Mouse (Mus musculus): ENCODE results near the gene Prpf6. TPM values are rescaled to one million over a fixed set of nuclear protein-coding genes. Genes with fewer than 3 reads are reported as not detected.

Gene Prpf6
- total RNA-seq, 2 experiments from 2014 or later: 48.3 to 51.3 TPM

DNA sequence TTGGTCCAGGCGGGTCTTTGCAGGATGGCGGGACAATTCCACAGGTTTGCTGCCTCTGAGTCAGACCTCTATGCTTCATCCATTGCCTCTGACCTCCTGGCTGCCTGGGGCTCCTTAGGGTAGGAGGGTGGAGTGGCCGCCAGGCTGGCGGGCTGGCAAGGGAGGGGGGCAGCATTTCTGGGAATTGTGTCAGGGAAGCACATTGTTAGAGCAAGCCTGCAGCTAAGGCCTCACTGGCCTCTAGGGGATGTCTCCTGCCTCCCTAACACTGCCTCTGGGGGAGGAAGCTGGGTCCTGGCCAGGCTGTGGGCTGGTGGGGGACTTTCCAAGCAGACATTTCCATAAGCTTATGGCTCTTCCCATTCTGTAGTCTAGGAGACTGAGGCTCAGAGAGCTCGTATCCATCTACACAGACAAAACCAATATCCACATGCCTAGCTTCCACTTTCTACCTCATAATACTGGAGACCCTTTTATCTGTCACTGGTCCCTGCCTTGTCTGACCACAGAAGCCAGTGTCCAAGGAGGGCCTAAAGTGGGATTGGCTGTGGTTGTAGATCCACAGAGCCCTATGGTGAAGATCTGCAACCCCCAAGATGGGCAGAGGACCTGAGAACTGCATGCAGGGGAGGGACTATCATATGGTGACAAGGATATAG lies 85.6 kb downstream of the Prpf6 start:
- intact Hi-C loops (cut with DNase I): loop anchor here (5.0 kb wide), 1 partner anchor 55 kb away; no protein-coding TSS in a partner anchor
- DNase-seq (ENCODE audit: low spot score in 2 of 2): no peak

DNA sequence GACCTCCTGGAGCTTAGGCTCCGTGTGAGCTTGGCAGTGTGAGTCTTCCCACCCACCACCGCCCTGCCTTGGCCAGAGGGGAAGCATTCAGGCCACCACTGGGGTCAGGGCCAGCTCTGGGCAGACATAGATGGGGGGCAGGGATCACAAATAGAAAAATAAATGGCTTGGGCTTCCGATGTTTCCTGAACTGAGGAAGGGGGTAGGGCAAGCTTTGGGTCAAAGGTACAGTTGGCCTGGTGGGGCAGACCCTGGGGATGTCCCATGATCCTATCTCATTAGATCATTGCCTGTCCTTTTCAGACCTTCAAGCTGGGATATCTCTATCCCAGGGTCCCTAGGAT lies 86.1 kb downstream of the Prpf6 start:
- intact Hi-C loops (cut with DNase I): loop anchor here (5.0 kb wide), 1 partner anchor 55 kb away; no protein-coding TSS in a partner anchor
- no peak for DNase-seq (ENCODE audit: low spot score in 2 of 2)

DNA sequence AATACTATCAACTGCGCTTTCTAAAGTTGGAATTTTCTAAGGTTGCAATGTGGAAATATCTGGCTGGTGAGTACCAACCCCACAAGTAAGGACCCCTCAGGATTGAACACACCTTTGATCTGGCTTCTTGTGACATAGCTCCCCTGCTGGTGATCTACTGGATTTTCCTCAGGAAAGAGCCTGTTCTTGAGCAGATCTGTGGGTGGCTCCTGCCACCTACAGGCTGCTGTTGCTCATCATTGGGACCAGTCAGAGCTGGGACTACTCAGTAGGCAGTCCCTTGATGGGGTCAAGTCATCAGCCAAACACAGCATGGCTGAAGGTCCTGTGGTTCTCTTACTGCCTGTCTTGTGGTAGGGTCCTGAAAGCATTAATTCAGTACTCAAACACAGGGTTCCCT lies 87.1 kb downstream of the Prpf6 start:
- intact Hi-C loops (cut with DNase I): loop anchor here (1.0 to 5.0 kb wide), 2 partner anchors 19 to 56 kb away; no protein-coding TSS in a partner anchor
- DNase-seq (ENCODE audit: low spot score in 2 of 2): peak; percentile 82 to 92

DNA sequence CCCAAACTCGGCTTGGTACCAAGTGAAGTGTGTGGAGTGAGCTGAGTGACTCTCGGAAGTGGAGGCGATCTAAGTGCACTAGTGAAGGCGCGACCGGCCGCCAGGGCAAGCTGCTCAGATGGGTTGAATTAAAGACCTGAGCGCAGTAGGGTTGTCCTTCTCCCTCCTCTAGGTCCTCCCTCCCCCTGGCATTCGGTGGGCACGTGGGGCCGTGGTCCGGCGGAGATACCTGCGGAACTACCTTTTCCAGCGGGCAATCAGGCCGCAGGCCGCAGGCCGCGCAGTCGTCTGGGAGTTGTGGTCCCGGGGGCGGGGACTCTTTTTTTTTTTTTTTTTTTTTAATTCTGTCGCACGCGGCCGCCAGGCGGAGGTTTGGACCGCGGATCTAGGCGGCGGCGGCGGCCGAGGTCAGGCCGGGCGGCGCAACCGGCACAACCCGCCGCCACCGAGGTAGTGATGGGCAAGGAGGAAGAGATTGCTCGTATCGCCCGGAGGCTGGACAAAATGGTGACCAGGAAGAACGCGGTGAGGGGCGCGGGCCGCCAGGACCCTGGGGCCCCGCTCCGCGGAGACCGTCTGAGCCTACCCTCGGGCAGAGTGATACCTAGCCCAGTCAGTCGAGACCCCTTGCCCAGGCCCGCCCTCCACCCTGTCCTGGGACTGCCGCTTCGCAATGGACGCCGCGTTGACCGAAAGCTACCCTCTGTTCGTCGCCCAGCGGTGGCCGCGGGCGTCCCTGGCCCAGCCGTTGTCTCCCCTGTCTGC lies 88.5 kb downstream of the Prpf6 start, which contains the start of gene Tcea2:
Gene Tcea2 (plus strand): TSS at position 360 of the 765 bp plus-strand sequence.
- intact Hi-C loops (cut with DNase I): loop anchor here (1.0 to 5.0 kb wide), 2 partner anchors 21 to 58 kb away; no protein-coding TSS in a partner anchor
- DNase-seq (ENCODE audit: low spot score in 2 of 2): peak; percentile 45 to 68

DNA sequence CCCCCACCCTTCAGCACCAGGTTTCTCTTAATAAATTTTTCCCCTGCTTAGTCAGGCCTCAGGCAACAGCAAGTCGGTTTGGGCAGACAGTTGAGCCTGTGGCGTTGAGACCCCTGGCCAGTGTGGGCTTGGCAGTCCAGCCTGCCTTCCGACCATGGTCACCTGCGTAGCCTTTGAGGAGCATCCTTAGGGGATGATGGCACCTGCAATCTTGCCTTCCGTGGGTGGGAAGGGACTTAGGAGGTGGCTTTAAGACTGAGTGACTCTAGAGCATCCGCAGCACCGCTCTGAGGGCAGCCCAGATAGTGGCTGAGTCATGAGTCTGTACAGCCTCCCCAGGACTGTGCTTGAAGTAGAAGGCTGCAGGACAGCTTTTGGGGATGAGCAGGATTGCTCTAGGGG lies 89.0 kb downstream of the Prpf6 start:
- intact Hi-C loops (cut with DNase I): no loop called here
- DNase-seq (ENCODE audit: low spot score in 2 of 2): no peak

DNA sequence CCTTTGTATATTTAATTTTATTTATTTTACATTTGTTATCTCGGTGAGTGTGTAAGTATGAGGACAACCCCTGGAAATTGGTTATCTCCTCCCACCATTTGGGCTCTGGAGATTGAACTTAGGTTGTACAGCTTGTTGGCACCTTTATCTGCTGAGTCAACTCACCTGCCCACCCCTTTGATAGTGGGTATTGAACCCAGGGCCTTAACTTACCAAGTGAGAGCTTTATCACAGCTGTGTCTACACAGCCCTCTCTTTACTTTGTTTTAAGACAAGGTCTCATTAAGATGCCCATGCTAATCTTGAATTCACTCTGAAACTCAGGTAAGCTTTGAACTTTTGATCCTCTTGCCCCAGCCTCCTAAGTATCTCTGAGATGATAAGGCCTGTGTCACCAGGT lies 90.3 kb downstream of the Prpf6 start:
- no peak for DNase-seq (ENCODE audit: low spot score in 2 of 2)
- intact Hi-C loops (cut with DNase I): no loop called here

DNA sequence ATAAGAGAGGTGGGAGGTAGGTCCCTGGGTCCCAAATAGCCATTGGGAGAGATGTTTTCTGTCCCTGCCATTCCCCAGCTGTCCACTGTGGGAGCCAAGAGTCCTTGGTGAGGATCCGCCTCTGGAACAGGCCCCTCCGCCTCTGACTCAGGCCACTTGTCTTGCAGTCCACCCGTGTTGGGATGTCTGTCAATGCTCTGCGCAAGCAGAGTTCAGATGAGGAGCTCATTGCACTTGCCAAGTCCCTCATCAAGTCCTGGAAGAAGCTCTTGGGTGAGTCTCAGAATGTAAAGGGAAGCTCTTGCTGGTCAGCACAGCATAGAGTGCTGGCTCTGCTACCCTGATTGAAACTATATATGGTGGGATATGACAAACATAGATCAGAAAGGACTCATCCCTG lies 91.7 kb downstream of the Prpf6 start:
- intact Hi-C loops (cut with DNase I): no loop called here
- no peak for DNase-seq (ENCODE audit: low spot score in 2 of 2)

DNA sequence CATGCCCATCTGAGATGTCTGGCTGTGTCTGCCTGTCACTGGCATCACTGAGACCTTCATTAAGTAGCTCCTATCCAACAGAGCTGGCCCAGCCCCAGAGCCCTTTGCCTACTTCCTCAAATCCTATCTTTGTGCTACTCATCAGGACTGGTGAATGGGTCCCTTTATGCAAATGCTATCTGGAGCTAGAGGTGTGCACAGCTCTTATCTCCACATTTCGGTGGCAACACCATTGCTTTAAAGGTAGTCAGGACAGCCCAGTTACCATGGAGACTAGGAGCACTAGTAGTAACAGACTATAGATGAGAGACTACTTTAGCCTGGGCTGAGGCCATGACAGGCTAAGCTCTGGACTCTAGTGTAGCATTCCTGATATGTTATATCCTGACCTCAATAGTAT lies 93.0 kb downstream of the Prpf6 start:
- DNase-seq (ENCODE audit: low spot score in 2 of 2): no peak
- intact Hi-C loops (cut with DNase I): no loop called here

DNA sequence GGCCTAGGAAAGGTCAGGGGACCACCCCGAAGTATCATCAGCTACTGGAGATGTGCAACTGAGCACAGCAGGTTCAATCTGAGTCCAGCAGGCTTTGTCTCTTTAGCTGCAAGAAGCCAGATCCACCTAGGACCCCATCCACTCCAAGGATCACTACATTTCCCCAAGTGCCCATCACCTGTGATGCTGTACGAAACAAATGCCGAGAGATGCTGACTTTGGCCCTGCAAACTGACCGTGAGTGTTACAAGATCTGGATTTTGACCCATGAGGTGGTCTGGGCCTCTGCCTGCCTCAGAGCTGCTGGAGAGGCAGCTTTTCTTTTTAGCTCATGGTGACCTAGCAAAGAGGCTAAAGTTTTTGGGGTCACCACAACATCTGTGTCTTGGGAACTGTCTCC lies 94.0 kb downstream of the Prpf6 start:
- no peak for DNase-seq (ENCODE audit: low spot score in 2 of 2)
- intact Hi-C loops (cut with DNase I): no loop called here

DNA sequence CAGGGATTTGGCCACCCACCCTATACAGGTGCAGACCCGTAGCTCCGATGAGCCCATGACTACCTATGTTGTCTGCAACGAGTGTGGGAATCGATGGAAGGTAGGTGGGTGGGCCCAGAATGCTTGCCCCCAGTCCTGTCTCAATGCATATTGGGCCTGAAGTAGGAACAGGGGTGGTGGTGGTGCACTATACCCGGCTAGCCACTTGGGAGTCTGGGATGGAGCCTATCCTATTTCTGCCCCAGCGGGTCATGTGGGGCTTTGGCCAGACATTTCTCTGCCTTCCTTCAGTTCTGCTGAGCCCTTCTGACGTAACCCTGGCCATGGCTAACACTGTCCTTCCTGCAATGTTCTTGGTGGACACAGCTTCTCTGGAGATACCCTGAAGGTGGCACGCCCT lies 95.9 kb downstream of the Prpf6 start:
- intact Hi-C loops (cut with DNase I): no loop called here
- DNase-seq (ENCODE audit: low spot score in 2 of 2): no peak

DNA sequence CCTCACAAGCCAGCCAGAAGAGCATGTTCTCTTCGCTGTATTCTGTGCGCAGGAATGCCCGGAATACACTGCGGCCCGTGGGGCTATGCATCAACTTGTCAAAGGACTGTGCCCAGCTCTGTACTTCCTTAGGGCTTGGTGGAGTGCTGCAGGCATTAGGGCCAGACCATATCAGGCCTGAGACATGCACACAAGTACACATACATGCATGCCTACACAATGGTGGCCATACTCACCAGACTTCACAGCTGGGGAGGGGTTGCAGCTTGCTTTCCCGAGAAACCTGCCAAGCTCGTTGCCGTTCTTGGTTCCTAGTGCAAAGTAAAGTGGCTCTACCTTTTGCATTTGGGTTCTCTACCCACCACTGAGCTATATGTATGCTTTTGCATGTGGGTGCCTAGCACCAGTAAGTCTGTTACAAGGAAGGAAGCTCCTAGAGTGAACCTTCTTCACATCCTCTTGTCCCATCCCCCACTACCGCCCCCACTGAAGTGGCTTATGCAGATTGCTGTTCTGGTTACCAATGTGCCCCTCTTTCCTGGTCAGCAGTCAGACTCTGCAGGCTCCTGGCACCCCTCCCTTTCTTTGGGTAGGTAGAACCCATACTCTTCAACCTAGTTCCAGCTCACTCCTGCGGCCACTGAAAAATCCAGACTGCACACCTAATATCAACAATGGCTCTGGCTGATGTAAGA lies 97.9 kb downstream of the Prpf6 start:
- DNase-seq (ENCODE audit: low spot score in 2 of 2): peak; percentile 34 to 56
- intact Hi-C loops (cut with DNase I): no loop called here

DNA sequence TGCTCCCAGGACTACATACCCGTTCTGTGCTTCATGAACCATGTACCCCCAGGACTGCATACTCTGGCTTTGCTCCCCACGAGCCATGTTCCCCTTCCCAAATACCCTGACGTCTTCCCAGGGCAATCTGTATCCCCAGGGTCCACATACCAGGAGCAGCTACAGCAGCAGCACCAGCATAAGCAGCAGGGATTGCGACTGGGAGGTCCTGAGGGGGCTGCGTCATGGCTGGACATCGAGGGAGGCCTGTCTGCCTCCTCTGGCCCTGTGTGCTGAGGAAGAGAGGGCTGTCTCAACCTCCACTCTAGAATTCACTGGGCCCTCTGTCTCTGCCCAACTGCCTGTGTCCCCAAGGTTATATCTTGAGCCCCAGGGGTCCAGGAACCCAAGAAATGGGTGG lies 99.4 kb downstream of the Prpf6 start:
- intact Hi-C loops (cut with DNase I): no loop called here
- DNase-seq (ENCODE audit: low spot score in 2 of 2): no peak

DNA sequence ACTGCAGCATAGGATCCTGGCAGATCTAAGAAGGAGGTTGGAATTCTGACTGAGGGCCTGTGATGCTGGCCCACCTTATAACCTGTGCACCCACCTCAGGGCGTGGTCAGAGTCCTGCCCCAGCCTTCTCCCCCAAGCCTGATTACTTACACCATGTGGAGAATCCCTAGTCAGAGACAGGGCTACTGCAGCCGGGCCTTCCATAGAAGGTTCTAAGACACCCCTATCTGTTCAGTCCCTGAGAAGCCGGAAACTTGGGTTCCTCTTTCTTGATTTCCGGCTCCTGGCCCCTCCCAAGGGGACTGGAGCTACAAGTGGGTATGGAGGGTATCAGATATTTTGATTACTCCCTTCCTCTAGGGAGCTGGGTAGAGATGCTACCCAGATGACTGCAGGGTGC lies 99.9 kb downstream of the Prpf6 start:
- intact Hi-C loops (cut with DNase I): no loop called here
- DNase-seq (ENCODE audit: low spot score in 2 of 2): no peak

DNA sequence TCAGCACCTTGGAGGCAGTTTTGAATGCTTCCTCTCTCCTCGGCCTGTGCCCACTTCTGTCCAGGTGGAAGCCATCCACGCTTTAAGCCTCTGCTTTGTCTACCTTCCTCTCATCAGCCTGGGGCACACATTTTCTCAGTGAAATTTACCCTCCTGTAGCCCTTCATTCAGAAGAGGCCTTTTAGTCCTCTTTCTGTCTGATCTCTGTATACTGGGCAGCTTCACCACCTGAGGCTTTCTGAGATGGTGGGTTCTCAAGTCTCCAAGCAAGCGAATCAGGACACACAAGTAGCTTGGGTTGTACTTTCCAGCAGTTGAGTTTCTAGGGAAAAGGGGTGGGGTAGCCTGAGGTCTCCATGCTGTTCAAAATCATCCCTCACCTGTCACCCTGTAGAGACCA lies 100.6 kb downstream of the Prpf6 start:
- intact Hi-C loops (cut with DNase I): no loop called here
- DNase-seq (ENCODE audit: low spot score in 2 of 2): no peak

DNA sequence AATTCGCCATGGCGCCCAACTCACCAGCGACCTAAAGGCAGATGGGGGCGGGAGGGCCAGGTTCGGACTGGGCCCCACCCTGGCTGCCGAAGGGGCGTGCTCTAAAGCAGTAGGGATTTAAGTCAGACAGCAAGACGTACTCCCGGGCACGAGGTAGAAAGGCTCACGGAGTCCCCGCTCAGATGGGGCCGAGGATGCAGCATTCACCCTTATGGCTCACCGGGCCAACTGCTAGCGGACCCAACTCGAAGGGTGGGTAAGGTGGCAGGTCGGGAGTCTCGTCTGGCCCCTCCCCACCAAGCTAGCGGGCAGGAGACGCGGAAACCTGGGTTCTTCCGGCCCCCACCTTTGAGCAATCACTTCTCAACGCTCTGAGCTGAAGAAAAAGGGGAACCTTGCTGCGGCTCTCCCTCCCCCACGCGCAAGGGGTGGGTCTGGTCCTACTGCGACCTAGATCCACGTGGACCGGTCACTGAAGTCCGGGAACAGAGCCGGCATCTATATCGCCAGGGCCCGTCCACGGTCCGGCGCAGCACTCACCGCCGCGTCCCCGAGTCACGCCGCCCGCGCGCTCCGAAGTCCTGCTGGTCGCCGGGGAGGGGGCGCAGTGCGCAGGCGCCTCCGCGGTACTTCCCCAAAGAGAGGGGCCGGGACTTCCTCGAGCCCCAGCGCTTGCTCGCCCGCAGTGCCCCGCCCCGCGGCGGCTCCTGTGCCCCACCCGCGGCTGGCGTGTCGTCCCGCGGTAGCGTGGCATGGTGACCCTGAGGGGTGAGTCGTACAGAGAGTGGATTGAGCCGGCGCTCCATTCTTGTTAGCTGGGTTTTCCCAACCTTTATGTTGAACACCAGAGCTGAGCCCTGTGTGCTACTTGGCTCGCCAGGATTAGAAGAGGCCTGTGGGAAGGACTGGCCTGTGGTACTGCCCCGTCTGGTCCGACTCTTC lies 101.9 kb downstream of the Prpf6 start, which contains the start of gene Rgs19:
Gene Rgs19 (minus strand): TSS at position 639 of the 942 bp plus-strand sequence.
- intact Hi-C loops (cut with DNase I): no loop called here
- peak; percentile 66 to 81 for DNase-seq (ENCODE audit: low spot score in 2 of 2)

DNA sequence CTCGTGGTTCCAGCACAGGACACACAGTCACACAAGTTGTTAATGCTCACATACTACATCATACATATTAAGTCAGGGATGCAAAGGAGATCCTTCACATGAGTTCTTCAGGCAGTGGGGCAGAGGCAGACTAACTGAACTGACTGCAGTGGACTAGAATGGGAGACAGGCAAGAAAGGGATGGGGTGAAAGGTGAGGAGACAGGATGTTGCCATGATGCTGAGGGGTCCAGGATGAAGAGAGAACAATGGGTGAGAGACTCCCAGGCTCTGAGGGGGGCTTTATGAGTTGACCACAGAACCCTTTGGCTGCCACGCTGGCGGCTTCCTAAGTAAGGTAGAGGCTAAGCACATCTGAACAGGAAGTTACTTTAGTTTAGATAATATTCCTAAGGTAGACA lies 102.9 kb downstream of the Prpf6 start:
- DNase-seq (ENCODE audit: low spot score in 2 of 2): no peak
- intact Hi-C loops (cut with DNase I): no loop called here

DNA sequence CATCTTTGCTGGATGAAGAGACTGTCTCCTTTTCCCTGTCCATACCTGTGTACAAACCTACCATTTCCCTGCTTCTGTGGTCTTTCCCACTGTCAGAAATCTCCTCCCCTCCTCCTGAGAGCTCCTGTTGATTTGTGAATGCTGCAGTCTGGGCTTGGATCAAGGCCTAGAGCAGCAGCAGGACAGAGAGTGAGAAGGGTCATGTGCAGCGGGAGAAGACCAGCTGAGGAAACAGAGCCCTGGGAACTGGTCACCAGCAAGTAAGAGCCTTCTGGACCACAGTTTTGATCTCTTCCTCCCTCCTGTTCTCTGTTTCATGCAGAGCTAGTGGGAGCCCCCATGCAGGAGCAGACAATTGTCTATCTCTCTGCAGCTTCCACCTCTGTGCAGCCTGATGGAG lies 104.1 kb downstream of the Prpf6 start:
- intact Hi-C loops (cut with DNase I): no loop called here
- no peak for DNase-seq (ENCODE audit: low spot score in 2 of 2)

DNA sequence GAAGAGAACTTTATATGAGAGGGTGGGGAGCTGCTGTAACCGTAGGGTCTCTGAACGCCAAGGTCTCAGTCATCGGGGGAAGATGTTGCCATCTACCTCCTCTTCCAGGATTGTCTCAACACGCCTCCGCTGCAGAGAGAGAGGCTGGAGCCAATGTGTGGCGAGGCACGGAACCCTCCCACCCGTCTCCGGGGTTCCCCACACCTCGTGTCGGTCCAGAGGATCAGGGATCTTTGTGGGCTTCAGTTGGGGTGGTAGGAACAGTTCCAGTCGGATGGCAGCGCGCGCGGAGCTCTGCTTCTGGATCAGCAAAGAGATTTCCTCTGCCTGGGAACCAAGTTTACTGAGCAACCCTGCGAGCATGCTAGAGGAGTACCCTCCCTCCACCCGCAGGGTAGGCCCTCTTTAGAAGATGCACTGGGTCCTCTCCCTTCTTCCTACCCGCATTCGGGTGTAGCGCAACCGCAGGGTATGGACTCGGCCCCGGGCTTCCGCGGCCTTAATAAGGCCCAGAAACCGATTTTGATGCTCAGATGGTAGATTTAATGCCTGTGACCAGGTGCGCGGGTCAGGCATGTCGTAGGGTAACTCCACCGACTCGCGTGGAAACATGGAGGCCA lies 105.2 kb downstream of the Prpf6 start:
- no peak for DNase-seq (ENCODE audit: low spot score in 2 of 2)
- intact Hi-C loops (cut with DNase I): no loop called here

DNA sequence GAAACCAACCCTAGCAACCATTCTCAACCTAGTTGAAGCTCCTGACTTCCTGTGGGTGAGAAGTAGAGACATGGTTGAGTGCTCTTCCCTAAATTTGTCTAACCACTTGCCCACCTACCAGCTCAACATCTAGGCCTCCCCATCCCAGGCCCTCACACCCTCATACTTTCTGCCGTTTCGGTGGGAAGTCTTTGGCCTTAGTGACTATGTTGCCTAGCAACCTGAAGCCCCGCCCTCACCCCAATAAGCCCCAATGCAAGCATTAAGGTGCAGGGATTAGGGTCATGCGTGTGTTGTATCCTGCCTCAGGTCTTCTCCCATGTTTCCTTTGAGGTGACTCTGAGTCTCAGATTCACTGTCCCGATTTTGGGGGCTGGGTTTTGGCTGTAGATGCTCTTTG lies 106.6 kb downstream of the Prpf6 start, which contains the start of gene Lkaaear1:
Gene Lkaaear1 (minus strand): TSS at position 202 of the 400 bp plus-strand sequence.
- intact Hi-C loops (cut with DNase I): no loop called here

More for the DNA sequence above, 106.6 kb downstream of the Prpf6 start, which contains the start of gene Lkaaear1:
- DNase-seq (ENCODE audit: low spot score in 2 of 2): no peak

All from left cerebral cortex, postnatal 14 days (tissue).